Mouse (Mus musculus): ENCODE measurements at regions not wholly inside any gene's neighbourhood (a gene's known extent, or its start where the extent isn't known, plus 50 kb on each side); places are given as distances from the start of the nearest gene placed in this dataset.

DNA sequence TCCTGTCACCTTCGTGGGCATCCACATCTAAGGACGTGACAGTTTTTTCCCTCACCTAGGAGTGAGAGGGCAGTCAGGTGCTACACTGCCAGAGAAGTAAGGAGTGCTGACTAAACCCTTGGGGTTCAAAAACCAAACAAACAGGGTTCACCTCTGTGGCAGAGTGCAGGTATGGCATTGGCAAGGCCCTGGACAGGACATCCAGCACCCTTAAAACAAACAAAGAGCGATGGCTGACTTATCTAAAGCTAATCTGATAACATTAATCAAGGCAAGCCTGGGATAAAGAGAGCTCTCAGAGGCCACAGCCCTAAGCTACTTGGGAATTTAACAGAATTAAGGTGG is 74.1 kb upstream of the Slc45a1 start:
- no peak for DNase-seq (ENCODE audit: low spot score)

DNA sequence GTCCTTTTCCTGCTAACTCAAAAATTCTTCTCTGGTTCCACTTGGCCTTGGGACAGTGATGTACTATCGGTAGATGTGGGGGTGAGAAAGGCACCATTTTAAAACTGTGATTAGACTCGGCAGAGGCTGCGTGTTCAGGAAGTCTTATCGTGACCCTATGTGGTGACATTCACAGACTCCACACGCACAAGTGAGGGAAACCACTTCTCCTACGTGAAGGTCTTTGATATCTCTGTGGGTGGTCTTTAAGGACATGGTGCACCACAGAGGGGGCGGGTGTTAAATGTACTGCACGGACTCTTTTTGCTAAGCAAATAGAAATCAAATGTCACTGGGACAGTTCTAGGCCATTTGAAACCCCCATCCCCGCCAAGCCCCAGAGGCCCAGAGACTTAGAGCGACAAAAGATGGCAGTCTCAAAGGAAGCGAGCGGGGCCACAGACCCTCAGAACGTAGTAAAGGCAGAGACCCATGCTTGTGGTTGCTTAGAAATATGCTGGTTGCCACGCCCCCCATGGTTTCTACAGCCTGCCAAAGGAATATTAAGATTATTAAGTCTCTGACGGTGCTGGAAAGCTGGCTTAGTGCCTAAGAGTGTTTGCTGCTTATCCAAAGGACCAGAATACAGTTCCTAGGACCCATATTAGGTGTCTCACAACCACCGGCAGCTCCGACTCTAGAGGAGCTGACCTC is 73.6 kb upstream of the Slc45a1 start:
- no peak for DNase-seq (ENCODE audit: low spot score)

DNA sequence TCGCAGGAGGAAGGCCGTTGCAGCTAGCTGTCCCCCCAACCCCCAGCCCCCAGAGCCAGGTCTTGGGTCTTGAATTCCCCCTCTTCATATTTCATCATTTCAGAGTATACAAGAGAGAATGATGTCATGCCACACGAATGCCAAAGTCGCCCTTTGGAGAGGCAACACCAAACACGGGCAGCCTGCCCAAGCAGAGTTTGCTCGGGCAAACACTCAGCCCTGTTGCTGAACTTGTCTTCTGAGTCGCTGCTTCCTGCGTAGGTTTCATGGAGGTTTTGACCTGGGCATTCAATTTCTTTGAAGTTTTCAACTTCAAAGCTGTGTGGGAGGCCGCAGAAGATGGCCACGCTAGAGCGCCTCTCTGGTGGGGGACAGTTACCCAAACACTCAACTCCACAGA is 72.8 kb upstream of the Slc45a1 start:
- DNase-seq (ENCODE audit: low spot score) = peak; percentile 39

DNA sequence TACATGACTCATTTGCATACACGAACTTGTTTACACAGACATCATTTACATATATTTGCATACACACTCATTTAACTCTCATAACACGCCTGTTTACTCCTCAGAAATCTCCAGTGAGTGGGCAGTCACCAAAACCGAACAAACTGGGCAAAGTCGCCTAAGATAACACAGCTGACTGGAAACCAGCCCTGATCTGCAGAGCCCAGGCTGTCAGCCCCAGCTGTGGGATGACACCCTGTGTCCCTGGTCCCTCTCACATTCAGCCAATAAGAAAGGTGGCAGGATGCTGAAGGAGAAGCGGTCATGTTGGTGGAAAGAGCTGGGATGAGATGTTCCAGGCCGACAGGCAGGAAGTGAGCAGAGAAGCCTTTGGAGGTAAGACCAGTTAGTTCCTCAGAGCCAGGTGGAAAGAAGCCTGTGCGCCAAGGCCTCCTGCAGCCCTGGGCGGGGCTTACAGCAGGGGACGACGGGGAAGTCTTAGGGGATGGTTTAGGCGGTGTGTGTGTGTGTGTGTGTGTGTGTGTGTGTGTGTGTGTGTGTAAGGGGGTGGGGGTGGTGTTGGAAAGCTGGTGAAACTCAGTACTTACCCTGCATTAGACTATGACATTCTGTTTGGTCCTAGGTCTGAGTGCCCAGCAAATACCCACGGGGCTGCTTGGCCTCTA is 69.8 kb upstream of the Slc45a1 start:
- DNase-seq (ENCODE audit: low spot score) = no peak

DNA sequence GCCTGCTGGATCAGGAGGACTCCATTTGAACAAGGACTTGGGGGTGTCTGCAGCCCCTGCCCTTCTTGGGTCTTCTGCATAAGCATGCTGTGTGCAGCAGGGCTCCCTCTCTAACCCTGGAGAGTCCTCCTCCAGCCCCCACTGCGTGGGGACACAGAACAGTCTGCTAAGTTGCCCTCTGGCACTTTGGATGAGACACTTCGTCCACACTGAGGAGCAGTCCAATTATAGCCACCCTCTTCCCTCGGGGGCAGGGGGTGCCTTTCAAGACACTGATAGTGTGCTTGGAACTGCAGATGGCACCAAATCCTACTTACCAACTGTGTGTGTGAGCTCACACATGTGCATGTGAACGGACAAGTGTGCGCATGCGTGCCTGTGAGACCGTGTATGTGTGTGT is 65.9 kb upstream of the Slc45a1 start:
- no peak for DNase-seq (ENCODE audit: low spot score)

DNA sequence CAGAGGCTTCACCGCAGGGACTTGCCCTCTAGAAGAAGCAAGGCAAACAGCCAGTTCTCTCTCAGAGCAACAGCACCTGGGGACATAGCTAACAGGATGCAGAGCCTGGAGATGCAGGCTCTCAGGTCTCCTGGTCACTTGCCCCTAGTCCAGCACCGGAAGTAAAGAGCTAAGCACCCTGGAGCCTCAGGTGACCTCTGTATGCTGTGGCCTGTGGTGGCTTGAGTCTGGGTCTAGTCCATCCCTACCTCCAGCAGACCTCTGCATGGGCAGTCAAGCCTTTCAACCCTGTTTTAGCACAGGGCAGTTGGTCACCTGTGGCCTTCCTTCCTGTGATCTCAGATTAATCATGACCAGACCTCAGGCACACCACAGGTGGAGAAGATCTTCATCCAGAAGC is 63.1 kb upstream of the Slc45a1 start:
- no peak for DNase-seq (ENCODE audit: low spot score)

DNA sequence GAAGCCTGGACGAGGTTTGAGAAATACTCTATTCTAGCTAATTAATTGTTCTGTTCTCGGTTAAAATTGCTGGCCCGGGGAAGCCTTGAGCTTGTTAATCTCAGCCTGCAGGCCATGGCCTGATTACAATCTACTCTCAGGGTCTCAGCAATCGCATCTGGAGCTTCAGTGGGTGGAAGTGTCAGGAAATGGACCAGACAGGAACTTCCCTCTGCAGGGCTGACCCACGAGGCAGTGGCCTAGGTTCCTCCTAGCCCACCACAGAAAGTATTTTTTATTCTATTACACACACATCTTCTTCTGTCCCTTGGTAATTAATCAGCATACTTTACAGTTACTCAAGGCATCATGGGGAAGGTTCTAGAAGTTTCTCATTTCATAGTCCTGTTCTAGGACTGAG is 61.3 kb upstream of the Slc45a1 start:
- DNase-seq (ENCODE audit: low spot score) = no peak

DNA sequence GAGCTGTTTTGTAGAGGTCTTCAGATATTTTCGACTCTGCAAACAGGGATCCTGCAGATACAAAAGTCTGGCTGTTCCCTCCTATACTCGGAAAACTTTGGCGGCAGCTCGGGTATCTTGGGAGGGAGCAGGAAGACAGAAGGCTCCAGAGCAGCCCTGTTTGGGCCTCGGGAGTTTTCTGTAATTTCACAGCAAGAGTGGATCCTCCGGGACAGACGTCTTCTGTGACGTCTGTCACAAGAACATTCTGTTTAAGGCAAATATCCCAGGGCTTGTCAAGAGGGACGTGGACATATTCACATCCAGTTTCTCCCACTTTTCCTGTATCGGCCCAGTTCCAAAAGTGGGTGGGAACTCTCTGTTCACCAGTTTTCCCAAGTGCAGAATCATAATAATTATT is 60.9 kb upstream of the Slc45a1 start:
- DNase-seq (ENCODE audit: low spot score) = peak; percentile 60

DNA sequence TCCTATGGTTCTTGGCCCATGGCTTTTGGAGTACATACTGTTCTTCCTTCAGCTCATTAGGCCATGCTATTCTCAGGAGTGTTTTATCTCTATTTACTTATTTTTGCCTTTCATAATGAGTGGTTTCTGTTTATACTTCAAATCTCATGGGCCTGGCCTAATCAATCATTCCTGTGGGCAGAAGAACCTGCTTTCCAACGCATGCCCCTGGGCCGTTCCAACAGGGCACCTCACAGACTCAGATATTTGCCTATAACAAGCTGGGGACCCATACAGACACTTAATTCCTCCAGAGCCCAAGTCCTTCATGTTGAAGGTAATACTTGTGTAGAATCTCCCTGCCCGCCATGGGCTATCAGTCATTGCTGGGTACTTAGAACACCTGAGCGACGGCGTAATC is 59.7 kb upstream of the Slc45a1 start:
- DNase-seq (ENCODE audit: low spot score) = no peak

DNA sequence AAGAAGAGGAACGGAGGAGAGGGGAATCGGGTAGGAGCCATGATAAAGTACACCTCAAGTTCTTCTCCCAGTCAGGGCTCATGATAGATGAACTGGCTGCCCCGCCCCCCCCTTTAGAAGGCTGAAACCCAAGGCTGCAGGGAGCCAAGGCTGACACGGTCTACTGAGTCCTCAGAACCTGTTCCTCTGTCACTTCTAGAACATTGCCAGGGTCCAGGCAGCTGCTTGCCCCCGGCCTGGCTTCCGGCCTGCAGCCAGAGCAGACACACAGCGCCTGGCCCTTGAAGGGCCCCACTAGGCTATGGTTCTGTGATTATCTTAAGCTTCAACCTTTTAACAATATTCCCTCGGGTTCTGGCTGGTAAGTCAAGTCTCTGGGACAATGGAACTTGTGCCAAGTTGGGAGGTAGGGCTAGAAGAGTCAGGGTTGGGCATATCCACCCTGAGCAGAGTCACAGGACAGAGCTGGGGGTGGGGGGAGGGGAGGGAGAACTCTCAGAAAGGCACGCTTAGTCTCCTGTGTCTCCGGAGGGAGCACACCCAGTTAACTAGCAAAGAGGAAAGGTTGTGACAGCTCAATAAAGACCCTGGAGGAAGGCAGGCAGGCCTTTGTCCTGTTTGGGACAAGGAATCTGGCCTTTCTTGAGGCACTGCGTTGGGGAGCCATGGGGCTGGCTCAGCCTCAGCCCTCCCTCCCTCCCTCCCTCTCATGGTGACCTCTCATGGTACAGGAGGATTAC is 57.6 kb upstream of the Slc45a1 start:
- no peak for DNase-seq (ENCODE audit: low spot score)

DNA sequence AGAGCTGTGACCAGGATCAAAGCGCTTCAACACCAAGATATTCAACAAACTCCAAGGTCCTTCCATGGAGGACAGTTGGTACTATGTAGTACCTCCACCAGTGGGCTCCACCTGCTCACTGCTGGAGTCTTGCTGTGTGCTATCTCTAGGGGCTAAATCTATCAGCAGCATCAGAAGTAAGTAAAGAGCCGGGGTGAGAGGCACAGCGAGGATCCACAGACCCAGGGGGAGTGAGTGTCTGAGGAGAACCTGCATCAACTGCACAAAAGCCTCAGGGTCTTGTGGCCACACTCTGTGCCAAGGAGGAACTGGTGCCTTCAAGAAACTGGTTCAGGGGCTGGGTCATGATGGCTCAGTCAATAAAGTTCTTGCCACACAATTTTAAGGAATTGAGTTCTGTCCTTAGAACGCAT is 56.6 kb upstream of the Slc45a1 start:
- no peak for DNase-seq (ENCODE audit: low spot score)

DNA sequence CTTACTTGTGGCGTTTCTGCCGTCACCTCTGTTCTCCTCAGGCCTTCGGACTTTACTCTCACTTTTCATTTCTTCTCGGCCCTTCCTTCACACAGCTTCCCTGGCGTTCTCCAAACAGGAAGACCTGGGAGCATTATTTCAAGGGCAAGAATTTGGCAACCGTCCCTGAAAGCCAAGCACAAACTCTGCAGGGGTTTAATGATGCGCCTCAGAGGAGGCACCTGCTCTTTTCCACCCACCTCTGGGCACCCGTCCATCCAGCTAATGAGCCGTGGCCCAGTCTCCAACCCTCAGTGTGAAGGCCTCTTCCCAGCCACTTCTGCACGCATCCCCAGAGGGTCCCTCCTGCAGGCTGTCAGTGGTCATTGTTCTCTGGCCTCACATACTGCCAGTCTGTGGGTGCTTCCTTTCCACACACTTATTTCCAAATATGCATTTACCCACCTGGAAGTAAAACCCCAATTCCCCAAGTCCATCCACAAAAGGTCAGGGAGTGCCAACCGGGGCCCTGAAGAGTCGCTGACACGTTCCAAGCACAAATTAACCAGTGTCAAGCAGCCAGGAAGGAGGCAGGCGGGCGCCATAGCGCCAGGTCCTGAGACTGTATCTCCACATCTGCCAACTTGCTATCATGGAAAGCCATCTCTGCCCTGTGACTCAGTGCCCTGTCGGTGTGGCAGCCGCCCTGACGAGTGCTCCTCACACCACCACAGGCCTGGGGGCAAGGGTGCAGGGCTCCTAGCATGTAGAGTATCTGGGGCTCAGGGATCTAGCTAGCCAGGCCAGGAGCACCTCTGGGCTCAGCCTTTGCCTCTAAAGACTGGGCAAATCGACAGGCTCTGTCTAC is 56.0 kb upstream of the Slc45a1 start:
- no peak for DNase-seq (ENCODE audit: low spot score)

DNA sequence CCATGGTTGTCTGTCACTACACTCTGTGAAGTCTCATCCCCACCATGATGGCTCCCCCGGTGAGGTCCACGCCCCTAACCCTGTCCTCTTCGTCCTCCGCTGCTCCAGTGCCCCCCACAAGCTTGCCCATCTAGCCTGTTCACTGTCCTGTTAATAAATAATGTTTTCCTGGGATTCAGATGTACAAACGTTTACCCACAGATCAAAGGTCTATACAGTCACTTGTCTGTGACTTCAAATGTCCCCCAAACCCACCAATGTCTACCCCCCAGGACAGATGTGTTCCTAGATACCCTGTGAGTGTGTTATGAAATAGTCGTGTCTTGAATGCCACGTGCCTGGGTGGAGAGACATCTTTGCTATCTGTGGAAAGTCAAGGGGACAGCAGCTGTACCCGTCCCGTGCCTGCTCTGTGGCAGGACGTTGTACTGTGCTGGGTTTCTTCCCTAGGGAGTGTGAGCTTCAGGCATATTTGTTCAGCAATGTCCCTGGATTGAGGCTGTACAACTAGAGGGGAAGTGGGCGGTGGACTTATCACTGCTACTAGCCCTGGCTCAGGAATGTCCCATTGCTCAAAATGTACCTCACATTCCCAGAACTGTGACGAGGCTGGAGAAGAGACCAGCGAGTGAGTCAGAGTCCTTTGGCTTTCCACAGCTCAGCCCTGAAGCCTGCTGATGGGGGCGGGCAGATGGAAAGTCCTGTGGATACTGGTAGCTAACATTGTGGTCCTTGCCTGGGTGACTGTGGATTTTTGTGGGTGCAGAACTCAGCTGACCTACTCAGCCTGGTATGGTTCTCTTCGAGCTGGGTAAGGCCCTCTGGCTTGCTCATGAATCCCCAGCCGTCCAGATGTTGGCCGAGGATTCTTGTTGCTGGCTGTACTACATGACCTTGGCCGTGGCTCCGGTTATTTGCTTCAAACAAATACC is 55.1 kb upstream of the Slc45a1 start:
- peak; percentile 81 for DNase-seq (ENCODE audit: low spot score)

DNA sequence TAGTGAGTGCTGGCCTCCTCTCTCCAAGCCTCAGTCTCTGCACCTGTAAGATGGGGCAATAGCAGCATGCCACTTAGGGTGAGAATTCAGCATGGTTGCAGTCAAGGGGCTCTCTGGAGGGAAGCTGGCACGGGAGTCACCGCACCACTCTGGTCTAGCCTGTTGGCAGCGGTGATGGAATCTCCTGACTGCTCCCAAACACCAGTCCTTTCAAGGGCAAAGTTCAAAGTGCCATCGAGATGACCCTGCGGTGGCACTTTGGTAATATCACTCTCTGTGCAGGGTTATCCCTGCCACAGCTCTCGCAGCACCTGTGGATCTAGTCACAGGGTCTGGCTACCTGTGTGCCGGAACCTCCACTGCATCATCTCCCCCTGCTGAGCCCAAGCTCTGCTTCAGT is 54.3 kb upstream of the Slc45a1 start:
- DNase-seq (ENCODE audit: low spot score) = no peak

DNA sequence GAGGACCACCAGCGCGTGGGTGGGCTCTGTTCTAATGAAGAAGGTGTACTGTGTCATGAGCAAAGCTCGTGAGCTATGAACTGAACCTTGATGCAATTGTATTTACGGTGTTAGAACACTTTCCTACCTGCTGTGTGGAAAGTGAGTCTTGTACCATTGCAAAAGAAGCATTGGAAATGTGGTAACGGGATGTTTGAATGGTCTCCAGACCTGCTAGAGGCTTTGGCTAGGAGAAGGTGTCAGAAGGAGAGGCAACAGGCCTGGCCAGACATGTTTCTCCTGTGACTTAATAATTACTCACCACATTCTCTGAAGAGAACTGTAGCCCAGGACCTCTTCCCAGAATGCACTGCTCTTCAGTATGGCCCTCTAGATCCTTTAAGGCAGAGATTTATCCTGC is 51.3 kb upstream of the Slc45a1 start:
- DNase-seq (ENCODE audit: low spot score) = no peak
